Mouse (Mus musculus): ENCODE measurements around the gene Cnot11.

Cnot11 gene

DNA sequence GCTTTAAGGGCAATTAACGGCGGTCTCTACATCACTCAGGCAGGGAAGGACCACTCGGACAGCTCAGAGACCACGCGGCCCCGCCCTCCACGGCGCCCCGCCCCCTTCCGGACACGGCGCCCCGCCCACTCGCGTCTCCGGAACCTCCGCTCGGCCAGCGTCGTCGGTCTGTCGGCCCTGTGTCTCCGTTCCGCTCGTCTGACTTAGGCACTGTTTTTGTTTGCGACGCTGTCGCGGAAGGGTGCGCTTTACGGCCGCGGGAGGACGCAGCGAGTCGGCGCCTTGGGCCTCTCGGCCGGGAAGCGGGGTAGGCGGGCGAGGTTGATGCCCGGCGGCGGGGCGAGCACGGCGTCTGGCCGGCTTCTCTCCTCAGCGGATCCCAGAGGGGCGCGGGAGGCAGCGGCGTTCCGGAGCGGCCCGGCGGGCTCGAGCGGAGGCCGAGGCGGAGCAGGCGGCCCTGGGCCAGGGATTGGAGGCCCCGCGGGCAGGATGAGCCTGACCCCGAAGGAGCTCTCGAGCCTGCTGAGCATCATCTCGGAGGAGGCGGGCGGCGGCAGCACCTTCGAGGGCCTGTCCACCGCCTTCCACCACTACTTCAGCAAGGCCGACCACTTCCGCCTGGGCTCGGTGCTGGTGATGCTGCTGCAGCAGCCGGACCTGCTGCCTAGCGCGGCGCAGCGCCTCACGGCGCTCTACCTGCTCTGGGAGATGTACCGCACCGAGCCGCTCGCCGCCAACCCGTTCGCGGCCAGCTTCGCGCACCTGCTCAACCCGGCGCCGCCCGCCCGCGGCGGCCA, 921 bp downstream of the Cnot11 start:
- DNase-seq (ENCODE audit: low spot score), result peak; percentile 98

DNA sequence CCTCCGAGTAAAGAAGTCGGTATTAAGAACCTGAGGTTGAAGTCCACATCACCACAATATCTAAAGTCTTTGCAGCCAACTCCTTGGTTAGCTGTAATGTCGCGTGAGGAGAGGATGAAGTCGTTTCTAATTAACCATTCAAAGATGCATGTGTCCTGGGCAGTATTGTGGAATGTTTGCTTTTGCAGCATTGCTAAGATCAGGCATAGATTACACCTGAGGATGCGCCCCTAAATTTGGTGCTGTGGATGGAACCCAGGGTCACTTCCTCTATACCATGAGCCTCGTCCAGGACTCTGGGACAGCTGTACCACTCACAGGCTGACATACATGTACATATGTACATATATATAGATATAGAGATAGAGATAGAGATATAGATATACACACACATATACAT, 1.9 kb downstream of the Cnot11 start:
- DNase-seq (ENCODE audit: low spot score), result no peak

DNA sequence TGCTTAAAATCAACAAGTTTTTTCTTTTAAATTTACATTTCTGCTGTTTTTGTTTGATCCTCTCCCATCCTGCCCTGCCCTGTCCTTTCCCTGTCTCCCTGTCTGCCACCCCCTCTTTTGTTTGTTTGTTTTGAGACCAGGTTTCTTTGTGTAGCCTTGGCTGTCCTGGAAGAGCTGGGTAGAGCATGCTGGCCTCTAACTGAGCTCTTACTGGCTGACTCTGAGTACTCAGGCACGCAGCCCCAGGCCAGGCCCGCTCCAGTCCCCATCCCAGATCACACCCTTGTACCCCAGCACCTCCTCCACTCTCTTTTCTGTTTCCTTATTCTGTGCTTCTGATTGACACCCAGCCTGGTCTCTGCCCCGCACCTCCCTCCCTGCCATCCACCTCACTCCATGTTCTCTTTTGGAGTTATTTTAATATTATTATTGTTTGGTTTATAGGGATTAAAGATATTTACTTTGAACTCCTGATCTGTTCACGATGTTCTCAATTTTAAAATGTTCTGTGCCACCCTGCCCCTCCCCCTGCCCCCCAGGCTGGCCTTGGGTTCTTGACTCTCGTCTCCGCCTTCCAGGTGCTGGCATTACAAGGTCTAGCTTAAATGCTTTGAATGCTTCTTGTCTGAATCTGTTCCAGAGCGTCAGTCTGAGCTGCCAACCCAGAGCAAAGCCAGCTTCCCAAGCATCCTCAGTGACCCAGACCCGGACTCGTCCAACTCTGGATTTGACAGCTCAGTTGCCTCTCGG, 3.0 kb downstream of the Cnot11 start:
- DNase-seq (ENCODE audit: low spot score), result no peak

DNA sequence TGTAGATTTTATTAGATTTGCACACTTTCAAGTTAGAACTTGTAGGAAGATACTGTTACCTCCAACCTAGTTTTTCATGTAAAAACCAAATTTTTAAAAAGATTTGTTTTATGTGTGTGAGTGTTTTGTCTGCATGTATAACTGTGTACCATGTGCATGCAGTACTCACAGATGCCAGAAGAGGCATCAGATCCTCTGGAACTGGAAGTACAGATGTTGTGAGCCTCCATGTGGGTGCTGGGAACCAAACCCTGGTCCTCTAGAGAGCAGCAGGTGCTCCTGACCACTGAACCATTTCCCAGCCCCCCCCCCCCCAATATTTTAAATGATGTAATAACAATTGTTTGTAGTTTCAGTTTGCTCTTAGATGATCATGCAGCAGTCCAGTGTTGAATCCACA, 5.8 kb downstream of the Cnot11 start:
- no peak for DNase-seq (ENCODE audit: low spot score)

DNA sequence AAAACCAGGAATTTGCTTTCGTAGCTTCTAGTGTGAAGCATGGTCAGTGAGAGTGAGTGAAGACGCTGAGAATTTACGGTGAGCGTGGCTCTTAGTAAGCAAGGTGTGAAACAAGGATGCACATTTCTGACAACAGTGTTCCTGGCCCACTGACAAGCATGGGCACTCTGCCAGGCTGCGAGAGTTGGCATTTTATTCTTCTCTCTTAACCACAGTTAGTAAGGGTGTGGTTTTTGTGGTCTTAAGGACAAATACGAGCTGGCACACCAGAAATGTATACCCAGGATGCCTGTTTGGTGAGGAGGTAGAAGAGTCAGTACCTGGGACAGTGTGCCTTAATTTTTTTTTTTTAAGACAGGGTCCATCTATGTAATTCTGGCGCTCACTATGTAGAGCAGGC, 10.8 kb downstream of the Cnot11 start:
- no peak for DNase-seq (ENCODE audit: low spot score)

DNA sequence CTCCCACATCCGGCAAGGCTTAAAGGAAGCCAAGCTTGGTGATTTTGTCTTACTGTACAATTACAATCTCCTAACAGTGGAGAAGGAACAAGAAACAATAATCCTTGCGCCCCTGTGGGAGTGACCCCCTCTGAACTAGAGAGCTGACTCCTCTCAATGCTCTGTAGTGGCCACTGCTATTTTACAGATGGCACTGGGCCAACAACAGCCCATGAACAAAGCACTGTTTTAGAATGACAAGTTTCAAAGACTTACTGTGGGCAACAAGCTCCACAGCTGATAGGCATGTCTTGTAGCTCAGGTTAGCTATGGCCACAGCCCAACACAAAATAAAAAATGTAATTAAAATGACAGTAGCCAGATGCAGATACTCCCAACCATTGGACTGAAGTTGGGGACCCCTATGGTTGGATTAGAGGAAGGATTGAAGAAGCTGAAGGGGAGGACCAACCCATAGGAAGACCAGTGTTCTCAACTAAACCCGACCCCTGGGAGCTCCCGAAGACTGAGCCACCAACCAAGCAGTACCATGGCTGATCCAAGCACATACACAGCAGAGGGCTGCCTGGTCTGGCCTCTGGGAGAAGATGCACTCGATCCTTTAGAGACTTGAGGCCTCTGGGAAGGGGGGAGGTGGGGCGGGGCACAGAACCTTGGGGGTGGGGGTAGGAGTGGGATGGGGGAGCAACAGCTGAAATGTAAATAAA, 11.5 kb downstream of the Cnot11 start:
- DNase-seq (ENCODE audit: low spot score), result no peak

DNA sequence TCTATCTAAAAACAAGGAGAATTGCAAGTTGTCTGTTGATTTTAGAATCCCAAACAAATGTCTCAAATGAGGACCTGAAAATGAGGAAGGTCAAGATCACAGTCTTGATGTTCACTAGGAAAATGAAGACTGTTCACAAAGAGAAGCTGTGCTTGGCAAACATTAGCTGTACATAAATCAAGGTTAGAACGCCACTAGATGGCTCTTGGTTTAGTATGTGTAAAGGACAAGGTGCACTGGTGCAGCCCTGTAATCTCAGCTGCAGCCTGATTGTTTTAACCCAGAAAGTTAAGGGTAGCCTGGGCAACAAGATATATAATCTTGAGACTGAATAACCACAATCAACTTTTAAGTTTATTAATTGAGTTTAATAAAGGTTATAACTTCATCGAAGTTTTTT, 12.4 kb downstream of the Cnot11 start:
- DNase-seq (ENCODE audit: low spot score), result no peak

DNA sequence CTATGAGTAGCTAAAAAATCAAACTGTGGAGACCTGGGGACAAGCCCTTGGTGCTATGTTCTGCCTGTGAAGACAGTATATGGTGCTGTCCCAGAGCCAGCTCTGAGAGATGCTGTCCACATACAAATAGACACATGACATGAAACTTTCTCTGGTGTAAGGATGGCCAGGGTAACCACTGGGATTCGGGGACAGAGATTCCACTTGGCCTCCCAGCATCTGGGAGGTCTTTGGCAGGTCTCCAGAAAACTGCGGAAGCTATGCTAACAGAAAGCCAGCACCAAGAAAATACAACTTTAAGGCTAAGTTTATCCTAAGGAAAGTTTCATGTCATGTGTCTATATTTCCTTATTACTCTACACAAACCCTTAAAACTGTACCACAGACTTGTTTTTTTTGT, 15.0 kb downstream of the Cnot11 start:
- no peak for DNase-seq (ENCODE audit: low spot score)

DNA sequence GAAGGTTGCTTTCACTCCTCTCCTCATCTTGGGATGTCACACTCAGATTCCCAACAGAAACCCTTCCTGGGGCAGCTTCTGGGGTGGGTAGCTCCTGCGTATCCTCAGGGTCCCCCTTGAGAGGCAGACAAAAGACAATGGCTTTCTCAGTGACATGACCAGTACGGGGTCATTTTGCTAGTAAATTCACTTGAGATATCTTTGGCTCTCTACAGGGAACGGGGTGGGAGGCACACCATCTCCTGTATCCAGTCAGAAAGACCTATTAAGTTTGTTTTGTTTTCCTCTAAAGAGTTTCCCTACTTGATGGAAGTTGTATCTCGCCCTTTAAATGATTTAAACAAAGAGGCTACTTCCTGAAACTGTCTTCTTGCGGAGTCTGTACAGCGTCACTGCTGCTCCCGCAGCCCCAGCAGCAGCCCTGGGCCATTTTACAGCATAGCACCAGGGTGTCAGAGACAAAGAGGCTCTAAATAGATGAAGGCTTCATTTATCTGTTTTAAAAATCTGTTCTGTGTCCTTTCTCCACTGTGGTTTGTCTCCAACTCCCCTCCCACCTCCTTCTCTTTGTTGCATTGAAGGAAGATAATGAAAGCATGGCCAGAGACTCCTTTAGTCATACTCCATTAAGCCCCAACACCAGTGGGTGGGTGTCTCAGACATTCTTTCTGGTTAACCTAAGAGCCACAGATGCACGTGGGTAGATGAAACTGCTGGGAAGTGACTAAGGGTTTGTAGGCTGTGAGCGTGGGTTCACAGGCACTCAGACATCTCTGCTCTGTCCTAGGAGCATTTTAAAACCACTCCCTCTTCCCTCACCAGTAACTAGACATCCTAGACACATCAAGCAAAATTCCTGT, 21.0 kb downstream of the Cnot11 start:
- no peak for DNase-seq (ENCODE audit: low spot score)

DNA sequence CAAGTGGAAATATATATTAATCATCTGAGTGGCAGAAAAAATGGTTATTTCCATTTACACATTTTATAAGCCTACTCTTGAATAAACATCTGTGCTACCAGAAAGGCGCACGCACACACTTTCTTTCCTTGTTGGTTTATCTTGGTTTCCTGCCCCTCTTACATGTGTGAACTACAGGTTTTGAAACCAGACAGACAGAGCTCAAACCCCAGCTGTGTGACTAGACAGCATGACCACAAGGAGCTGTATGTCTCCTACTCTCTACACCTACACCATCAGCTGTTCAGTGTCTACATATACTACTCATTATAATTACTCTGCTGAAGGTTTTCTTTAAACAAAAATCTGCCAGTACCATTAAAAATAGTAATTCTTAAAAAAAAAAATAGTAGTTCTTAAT, 24.2 kb downstream of the Cnot11 start:
- DNase-seq (ENCODE audit: low spot score), result no peak

DNA sequence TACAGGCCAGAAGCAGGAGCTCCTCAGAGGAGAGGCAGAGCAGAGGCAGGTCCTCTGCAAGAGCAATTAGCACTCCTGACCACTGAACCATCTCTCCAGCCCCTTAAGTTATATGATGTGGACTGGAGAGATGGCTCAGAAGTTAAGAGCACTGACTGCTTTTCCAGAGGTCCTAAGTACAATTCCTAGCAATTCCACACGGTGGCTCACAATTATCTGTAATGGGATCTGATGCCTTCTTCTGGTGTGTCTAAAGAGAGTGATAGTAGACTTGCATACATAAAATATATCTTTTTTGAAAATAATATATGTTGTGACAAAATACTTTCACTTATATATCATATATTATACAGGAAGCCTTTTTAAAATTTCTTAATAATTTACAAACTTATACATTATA, 27.1 kb downstream of the Cnot11 start:
- no peak for DNase-seq (ENCODE audit: low spot score)

DNA sequence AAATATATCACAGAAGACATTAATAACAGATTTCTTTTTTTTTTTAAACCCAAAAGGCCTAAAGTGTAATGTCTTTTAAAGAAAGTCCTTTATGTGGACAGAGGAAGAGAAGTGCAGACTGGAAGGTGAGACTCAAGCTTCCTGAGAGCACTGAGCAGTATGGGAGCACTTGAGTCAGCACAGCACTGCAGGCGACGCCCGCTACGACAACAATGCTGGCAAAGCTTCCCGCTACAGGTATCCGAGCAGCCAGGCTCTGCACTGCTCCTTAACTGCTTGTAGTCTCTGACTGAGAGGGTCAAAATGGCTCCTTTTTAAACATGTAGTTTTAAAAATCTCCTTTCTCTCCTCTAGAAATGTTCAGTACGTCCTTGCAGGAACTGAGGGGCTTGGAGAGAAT, 28.4 kb downstream of the Cnot11 start:
- DNase-seq (ENCODE audit: low spot score), result no peak

DNA sequence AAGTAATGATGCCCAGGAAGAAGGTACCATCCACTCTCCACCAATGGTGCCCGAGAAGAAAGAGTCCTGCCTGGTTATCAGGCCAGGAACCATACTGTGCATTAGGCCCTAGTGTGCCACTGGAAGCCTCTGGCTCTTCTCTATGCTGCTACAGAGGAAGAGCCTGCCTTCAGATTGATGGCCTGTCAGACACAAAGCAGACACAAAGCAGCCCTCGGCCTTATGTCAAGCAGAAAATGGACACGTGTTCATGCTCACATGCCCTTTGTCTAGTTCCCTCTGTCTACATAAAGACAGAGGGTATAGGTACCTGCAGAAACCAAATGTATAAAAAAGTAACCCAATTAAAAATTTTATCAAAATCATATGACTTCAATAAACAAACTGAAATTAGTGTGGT, 29.8 kb downstream of the Cnot11 start:
- no peak for DNase-seq (ENCODE audit: low spot score)

DNA sequence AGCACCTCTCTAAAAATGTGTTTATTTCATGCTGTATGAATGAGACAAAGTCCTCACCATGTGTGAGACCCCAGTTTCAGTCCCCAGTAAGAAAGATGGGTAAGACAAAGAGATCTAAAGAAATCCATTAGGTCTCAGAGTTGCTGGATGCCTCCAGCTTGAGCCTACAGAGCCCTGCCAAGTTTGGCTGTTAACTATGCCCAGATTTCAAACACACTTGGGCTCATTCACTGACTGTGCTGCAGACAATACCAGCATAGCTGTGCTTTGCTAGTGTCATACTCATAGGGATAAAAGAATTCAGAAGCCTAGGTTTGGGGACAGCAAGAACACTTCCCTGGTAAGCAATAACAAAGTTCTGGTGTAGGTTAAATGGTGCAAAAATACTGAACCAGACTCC, 33.3 kb downstream of the Cnot11 start:
- DNase-seq (ENCODE audit: low spot score), result no peak

DNA sequence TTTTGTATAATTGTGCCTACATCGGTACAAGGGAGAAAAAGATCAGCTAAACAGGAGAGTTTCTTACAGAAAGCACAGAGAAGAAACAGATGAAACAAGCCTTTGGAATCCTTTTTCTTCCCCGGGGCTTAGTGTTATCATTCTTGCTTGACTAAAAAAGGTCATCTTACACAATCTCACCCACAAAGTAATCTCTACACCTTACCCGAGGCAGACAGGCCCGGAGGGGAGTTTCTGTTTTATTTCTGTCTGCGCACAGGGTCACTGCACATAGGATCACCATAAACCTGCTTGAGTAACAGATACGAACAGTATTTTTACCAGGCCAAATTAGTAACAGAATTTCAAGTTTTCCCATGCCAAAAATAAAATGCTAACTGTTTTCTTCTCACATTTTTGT, 36.9 kb downstream of the Cnot11 start:
- no peak for DNase-seq (ENCODE audit: low spot score)

DNA sequence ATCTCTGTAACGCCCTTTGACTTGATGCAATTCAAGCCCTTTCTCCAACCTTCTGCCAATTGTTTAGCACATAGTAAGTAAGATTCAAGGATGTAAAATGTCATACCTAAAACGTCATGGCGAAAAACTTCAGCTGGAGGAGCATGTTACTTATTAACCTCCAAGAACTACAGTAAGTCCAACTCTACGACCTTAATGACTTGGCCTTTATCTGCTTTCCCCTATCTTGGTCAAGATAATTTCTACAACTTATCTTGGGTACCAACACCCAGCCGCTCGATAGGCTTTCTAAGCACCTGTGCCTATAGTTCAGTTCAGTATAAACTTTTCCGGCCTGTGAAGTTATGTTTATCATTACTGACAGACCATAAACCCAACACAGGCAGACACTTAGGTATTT, 39.1 kb downstream of the Cnot11 start:
- DNase-seq (ENCODE audit: low spot score), result no peak

DNA sequence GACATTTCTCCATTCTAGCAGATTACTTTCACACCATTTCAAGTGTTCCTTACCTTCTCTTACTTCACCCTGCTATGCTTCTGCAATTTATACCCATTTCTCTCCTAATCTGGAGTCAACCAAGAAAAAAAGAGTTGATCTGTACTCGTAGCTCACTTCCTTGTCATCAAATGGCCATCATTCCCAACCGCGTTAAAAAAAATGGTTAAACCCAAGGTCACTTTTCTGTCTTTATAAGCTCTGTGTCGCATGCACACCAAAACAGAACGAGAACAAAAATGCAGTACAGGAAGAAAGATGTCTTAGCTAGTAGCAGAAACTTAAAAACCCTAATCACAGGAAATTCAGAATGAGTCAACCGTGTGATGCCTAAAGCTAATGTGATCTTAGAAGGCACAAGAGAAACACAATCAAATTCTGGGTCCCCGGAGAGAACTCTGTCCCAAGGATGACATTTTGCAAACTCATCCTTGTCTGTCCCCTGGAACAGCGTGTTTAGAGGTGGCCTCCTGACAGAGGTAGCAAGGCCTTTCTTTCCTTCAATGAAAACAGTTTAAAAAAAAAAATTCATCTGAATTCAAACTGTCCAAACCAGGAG, 41.1 kb downstream of the Cnot11 start:
- no peak for DNase-seq (ENCODE audit: low spot score)

DNA sequence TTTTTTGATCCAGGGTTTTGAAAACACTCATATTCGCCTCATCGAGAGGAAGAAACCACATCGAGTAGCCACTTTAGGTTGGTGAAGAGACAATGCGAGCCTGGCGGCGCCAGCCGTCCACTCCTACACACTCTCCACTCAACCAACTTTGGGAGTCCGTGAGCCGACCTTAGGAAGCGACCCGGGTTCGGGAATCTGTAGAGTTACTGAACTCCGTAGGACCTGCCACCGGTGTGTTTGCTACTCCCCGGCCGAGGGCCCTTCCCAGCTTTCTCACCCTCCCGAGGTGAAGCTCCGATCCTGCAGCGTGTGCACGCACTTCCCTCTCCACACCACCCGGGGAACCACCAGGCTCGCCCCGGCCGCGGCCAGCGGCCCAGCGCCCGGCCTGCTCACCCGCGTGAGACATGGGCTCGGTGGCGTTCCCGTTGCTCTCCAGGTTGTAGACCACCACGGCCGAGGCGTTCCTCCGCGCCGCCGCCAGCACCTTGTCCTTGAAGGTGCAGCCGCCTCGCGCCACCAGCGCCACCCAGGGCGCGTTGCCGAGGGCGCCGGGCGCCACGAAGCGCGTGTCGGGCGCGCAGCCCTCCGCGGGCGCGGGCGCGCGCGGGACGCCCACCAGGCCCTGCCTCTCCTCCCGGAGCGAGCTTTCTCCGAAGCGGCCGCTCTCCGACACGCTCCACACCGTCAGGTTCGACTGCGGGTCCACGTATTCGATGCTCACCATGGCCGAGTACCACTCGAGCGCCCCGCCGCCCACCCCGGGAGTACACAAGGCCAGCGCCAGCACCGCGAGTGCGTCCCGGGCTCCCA, 41.8 kb downstream of the Cnot11 start:
- peak; percentile 59 for DNase-seq (ENCODE audit: low spot score)

DNA sequence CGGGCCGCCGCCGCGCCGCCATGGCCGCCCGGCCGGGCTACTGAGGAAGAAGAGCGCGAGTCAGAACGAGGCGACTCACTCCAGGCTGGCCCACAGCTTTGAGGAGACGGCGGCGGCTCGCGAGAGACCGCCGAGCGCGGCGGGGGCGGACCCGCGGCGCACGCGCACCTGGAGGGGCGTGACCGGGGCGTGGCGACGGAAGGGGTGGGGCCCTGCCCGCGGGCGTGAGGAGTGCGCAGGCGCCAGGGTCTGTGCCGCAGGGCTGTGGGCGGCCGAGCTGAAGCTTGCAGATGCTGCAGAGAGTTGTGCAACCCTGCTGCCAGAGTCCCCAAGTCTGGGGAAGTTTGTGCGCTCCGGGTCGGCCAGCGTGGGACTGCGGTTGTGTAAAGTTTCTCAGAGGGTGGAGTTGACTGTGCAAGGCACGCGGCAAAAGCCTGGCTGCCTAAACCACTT, 42.5 kb downstream of the Cnot11 start, which contains the start of gene Rnf149:
Rnf149 (minus strand) TSS at position 153 of the 453 bp plus-strand sequence.
- peak; percentile 95 for DNase-seq (ENCODE audit: low spot score)

DNA sequence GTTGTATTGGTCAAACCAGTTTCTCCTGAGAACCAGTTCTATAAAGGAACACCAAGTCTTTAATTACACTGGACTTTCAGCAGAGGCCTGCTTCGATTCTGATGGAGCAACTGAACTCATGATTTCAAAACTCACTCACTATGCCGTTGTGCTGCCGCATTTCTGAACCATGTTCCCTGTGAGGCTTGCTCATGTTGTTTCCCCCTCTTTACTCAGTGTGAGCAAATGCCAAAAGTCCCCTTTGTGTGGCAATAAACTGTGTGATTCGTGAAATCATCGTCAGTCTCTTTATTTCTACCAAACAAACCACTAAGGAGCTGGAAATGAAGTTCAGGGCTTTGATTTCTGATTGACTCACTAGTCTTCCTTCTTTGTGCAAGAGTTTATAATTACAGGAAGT, 43.7 kb downstream of the Cnot11 start:
- DNase-seq (ENCODE audit: low spot score), result no peak

DNA sequence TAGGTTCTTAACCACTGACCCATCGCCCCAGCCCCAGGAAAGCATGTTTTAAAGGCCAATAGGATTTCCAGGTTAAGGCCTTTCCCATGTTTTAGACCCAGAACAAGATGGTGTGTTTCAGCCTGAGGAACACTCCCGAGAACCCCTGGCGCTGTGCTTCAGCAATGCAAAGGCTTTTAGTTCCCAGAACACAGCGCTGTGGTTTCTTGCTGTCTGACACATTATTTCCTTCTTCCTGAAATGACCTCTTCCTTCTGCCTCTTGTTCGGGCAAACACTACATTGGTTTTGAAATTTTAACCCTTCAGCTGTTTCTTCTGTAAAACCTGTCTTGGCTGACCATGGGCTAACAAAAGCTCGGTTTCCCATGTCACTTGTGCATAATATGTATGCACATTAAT, 44.3 kb downstream of the Cnot11 start:
- no peak for DNase-seq (ENCODE audit: low spot score)
